Comparison of ENCODE assay signal across 10 mouse cellular contexts in genomic region chr2:116072706-116073105, GRCm38 (mm10). TPM values are rescaled to one million over a fixed set of nuclear protein-coding genes. Genes with fewer than 3 reads are reported as not detected.
DNase-seq lines count a peak whose midpoint lies in the region; ATAC-seq and TF ChIP-seq lines count a peak whose summit lies in the region.
"Had no signal": no experiment of that assay in that cellular context is flagged by ENCODE, and none has a peak within 500 bp of the region (broad histone marks: within the 10 kb centered on the region; RNA-seq: fewer than 3 reads in every experiment).

No protein-coding gene starts in this region.

- no peak for ATAC-seq in heart, embryonic 11.5 days (replicated peaks; ENCODE audit: insufficient number of reproducible peaks, low FRiP score, low TSS enrichment)
- no peak for ATAC-seq in neural tube, embryonic 11.5 days (ENCODE audit: insufficient read depth, low FRiP score, low TSS enrichment)
- no peak for ATAC-seq in limb, embryonic 13.5 days (ENCODE audit: low FRiP score, low read depth)
- no peak for ATAC-seq in stomach, postnatal 0 days (ENCODE audit: low FRiP score, low TSS enrichment)

- TF ChIP-seq CTCF in stomach, postnatal 0 days (IDR thresholded peaks at IDR 0.05; ENCODE audit: low read depth): no peak

- no peaks in the 10 kb centered on the region for H3K9me3 ChIP-seq in heart, embryonic 11.5 days (replicated peaks; ENCODE audit: control insufficient read depth, low read length)
- H3K9me3 ChIP-seq in neural tube, embryonic 11.5 days (ENCODE audit: control insufficient read depth, low read length): no peaks in the 10 kb centered on the region
- H3K9me3 ChIP-seq in limb, embryonic 13.5 days: no peaks in the 10 kb centered on the region
- H3K9me3 ChIP-seq in stomach, postnatal 0 days (ENCODE audit: control insufficient read depth, low read length): no peaks in the 10 kb centered on the region

- no peaks in the 10 kb centered on the region for H3K27me3 ChIP-seq in heart, embryonic 11.5 days (ENCODE audit: control insufficient read depth, insufficient read depth, low read length)
- H3K27me3 ChIP-seq in neural tube, embryonic 11.5 days (ENCODE audit: control insufficient read depth, insufficient read depth, low read length): no peaks in the 10 kb centered on the region
- peaks cover 95% of the 10 kb centered on the region for H3K27me3 ChIP-seq in limb, embryonic 13.5 days
- H3K27me3 ChIP-seq in stomach, postnatal 0 days (ENCODE audit: control insufficient read depth, insufficient read depth, low read length): no peaks in the 10 kb centered on the region

- TF ChIP-seq EP300 in stomach, postnatal 0 days (optimal IDR thresholded peaks at IDR 0.05): no peak

- DNase-seq in heart, adult 8-10 months (ENCODE audit: low spot score): no peak
- no peak for DNase-seq in neural tube, embryonic 11.5 days (ENCODE audit: low spot score)
- no peak for DNase-seq in neural tube, embryonic 10.5 days (ENCODE audit: extremely low spot score, low spot score)
- DNase-seq in stomach, postnatal 0 days (ENCODE audit: low spot score): no peak
- DNase-seq in left cerebral cortex, postnatal 10 days (ENCODE audit: extremely low spot score in 1 of 2, low spot score in 2 of 2): no peak
- DNase-seq in urinary bladder, postnatal 25 days (ENCODE audit: low spot score): no peak

- peak overlapping the region; percentile 35; the same call in 1 of the 2 replicates for H3K27ac ChIP-seq in heart, embryonic 11.5 days (ENCODE audit: low read depth, low read length)
- H3K27ac ChIP-seq in neural tube, embryonic 11.5 days (ENCODE audit: low read depth, low read length): no peak overlapping the region
- no peak overlapping the region for H3K27ac ChIP-seq in limb, embryonic 13.5 days
- peak overlapping the region; percentile 70 for H3K27ac ChIP-seq in stomach, postnatal 0 days (replicated peaks)

- peaks cover 13% of the 10 kb centered on the region; the same call in 1 of the 2 replicates for H3K4me1 ChIP-seq in heart, embryonic 11.5 days (ENCODE audit: control insufficient read depth, insufficient read depth, low read length)
- H3K4me1 ChIP-seq in neural tube, embryonic 11.5 days (ENCODE audit: control insufficient read depth, insufficient read depth, low read length): peaks cover 15% of the 10 kb centered on the region
- H3K4me1 ChIP-seq in limb, embryonic 13.5 days: peaks cover 18% of the 10 kb centered on the region
- no peaks in the 10 kb centered on the region for H3K4me1 ChIP-seq in stomach, postnatal 0 days (replicated peaks; ENCODE audit: control insufficient read depth, insufficient read depth)

- H3K4me2 ChIP-seq in heart, embryonic 11.5 days: peak overlapping the region; percentile 91
- peak overlapping the region; percentile 99 for H3K4me2 ChIP-seq in neural tube, embryonic 11.5 days (ENCODE audit: low read depth)
- H3K4me2 ChIP-seq in limb, embryonic 13.5 days (replicated peaks): peak overlapping the region; percentile 56
- peak overlapping the region; percentile 80 for H3K4me2 ChIP-seq in stomach, postnatal 0 days (replicated peaks; ENCODE audit: low read depth)

- H3K9ac ChIP-seq in heart, embryonic 11.5 days (ENCODE audit: low read depth, low read length): no peak overlapping the region
- H3K9ac ChIP-seq in neural tube, embryonic 11.5 days (ENCODE audit: low read length): peak overlapping the region; percentile 90
- H3K9ac ChIP-seq in limb, embryonic 13.5 days: no peak overlapping the region
- H3K9ac ChIP-seq in stomach, postnatal 0 days (ENCODE audit: low read length): peak overlapping the region; percentile 43; the same call in 1 of the 2 replicates

- WGBS in heart, embryonic 11.5 days (ENCODE audit: insufficient replicate concordance): 14% methylated on average over 5 of the region's 5 CpGs
- 14% methylated on average over 5 of the region's 5 CpGs for WGBS in neural tube, embryonic 11.5 days
- 8% methylated on average over 5 of the region's 5 CpGs for WGBS in limb, embryonic 13.5 days
- 26% methylated on average over 5 of the region's 5 CpGs for WGBS in stomach, postnatal 0 days

- peak overlapping the region; percentile 63 for H3K4me3 ChIP-seq in heart, embryonic 11.5 days (ENCODE audit: low read depth, low read length)
- peak overlapping the region; percentile 87 for H3K4me3 ChIP-seq in neural tube, embryonic 11.5 days (ENCODE audit: low read depth, low read length)
- no peak overlapping the region for H3K4me3 ChIP-seq in limb, embryonic 13.5 days
- peak overlapping the region; percentile 70; the same call in 1 of the 2 replicates for H3K4me3 ChIP-seq in stomach, postnatal 0 days (ENCODE audit: low read depth, low read length)
- H3K4me3 ChIP-seq: megakaryocyte, embryonic 14.5 days had no signal

- no peaks in the 10 kb centered on the region for H3K36me3 ChIP-seq in heart, embryonic 11.5 days (ENCODE audit: control insufficient read depth, insufficient read depth, low read length)
- no peaks in the 10 kb centered on the region for H3K36me3 ChIP-seq in neural tube, embryonic 11.5 days (ENCODE audit: control insufficient read depth, insufficient read depth, low read length)
- H3K36me3 ChIP-seq in limb, embryonic 13.5 days: no peaks in the 10 kb centered on the region
- H3K36me3 ChIP-seq in stomach, postnatal 0 days (ENCODE audit: control insufficient read depth, insufficient read depth, low read length): no peaks in the 10 kb centered on the region

- intact Hi-C loops in left cerebral cortex, postnatal 10 days (cut with DNase I): loop anchor here (5.0 to 10.0 kb wide), 4 partner anchors 560 to 1448 kb away; no protein-coding TSS in a partner anchor

RNA-seq across cellular contexts. Expression of gene Meis2, which starts 7.1 kb away (rescaled TPM):
- polyA plus RNA-seq in heart, embryonic 11.5 days (2014; fragmentation: Nextera tagmentation; extraction: Ambion mirVana): 50.5 and 59.8 TPM in 2 replicates
- 10 to 100 TPM; 24.2 to 31.6 (median 28.8) TPM for total RNA-seq in heart, adult 8-10 months (2022)
- polyA plus RNA-seq in neural tube, embryonic 11.5 days (2014; fragmentation: Nextera tagmentation; extraction: Ambion mirVana): 111 and 117 TPM in 2 replicates
- 16.1 and 18.6 TPM in 2 replicates for polyA plus RNA-seq in limb, embryonic 13.5 days (2015; fragmentation: Nextera tagmentation; extraction: Ambion mirVana)
- polyA plus RNA-seq in stomach, postnatal 0 days (2015; fragmentation: Nextera tagmentation; extraction: Ambion mirVana): 17.7 and 20.2 TPM in 2 replicates
- 100 to 1,000 TPM in 1 of 2 experiments, 10 to 100 TPM in 1; 98.2 to 110 TPM for total RNA-seq in left cerebral cortex, postnatal 10 days (2021)
- total RNA-seq: common myeloid progenitor, adult 5-6 weeks had no signal

Comparison
In these comparisons a context has a peak if more than half of its experiments do, and no peak if none do; other contexts are left out.
1. H3K27ac ChIP-seq: peak in heart, embryonic 11.5 days (single experiment) and stomach, postnatal 0 days (single experiment); none in neural tube, embryonic 11.5 days (single experiment) and limb, embryonic 13.5 days (single experiment).
2. H3K9ac ChIP-seq: peak in neural tube, embryonic 11.5 days (single experiment) and stomach, postnatal 0 days (single experiment); none in heart, embryonic 11.5 days (single experiment) and limb, embryonic 13.5 days (single experiment).
3. Peak in every context shown above with its lines, with median percentiles within 50 percentile points of each other: H3K4me2 ChIP-seq.